Mouse (Mus musculus) olfactory bulb, adult 2 months (tissue): ENCODE results near the gene Lpin1. TPM values are rescaled to one million over a fixed set of nuclear protein-coding genes. Genes with fewer than 3 reads are reported as not detected.

Source experiments
- H3K27ac ChIP-seq: fragments of 200-500 bp; 2 replicates; pipeline ENCODE4 v1.5.1; 2012; ENCODE audit warnings: low read depth, low read length; ENCODE audit not compliant: insufficient read depth
- H3K4me1 ChIP-seq: fragments of 200-500 bp; 2 replicates; pipeline ENCODE4 v1.6.1; 2012; ENCODE audit warnings: low read length; ENCODE audit not compliant: control insufficient read depth, insufficient read depth
- H3K4me3 ChIP-seq: fragments of 200-500 bp; 2 replicates; pipeline ENCODE4 v1.5.1; 2012; ENCODE audit warnings: mild to moderate bottlenecking, low read depth, low read length, moderate library complexity; ENCODE audit not compliant: insufficient read depth
- CTCF ChIP-seq: fragments of 200-500 bp; IDR thresholded peaks from 2 replicates; pipeline ENCODE4 v1.5.1; 2012; ENCODE audit warnings: low read depth, mild to moderate bottlenecking, low read length, moderate library complexity; ENCODE audit not compliant: insufficient read depth
- POLR2A ChIP-seq: fragments of 200-500 bp; IDR thresholded peaks from 2 replicates; pipeline ENCODE4 v1.6.1; 2012; ENCODE audit warnings: mild to moderate bottlenecking, low read depth, low read length, moderate library complexity; ENCODE audit not compliant: insufficient read depth
- WGBS: fragments of 180-500 bp; shearing (Covaris S2); methylation state at CpG from one replicate; pipeline ENCODE4 v1.1.7; 2018; 5-methylcytosine and 5-hydroxymethylcytosine counted together
- polyA plus RNA-seq: library from polyadenylated mRNA; stranded (reverse); fragments of >200 nt; gene quantifications from 2 replicates; pipeline ENCODE4 v1.2.4, GENCODE M21; 2012; ENCODE audit warnings: low replicate concordance; ENCODE audit not compliant: missing spikeins, insufficient read depth, insufficient read length

The Lpin1 gene
- polyA plus RNA-seq, 1 experiment, result not detected

GRCm38 (mm10) chr12:16526862-16527261 is 83.9 kb downstream of the Lpin1 start:
- H3K27ac ChIP-seq, result no peak overlapping the region
- no peak for TF ChIP-seq CTCF
- no peak for TF ChIP-seq POLR2A
- H3K4me1 ChIP-seq, result no peaks in the 10 kb centered on the region
- H3K4me3 ChIP-seq, result no peak overlapping the region
- 95% methylated on average over 5 of the region's 5 CpGs for WGBS

DNA sequence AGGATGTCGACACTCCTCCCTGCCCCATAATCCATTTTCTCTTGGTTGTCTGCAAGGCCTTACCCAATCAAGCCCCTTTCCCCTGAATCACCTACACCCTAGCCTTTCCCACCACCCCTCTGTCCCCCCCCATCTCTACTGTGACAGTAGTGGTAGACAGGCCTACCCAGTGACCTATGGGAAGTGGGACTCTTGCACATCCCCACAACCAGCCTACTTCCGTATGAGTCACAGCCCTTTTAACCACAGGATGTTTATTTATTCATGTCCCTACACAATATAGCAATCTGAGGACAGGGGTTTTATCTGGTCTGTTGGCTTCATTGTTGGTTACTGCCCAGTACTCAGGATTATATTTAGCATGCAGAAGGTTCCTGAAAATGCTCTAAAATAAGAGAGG is 84.6 kb downstream of the Lpin1 start:
- H3K27ac ChIP-seq, result no peak overlapping the region
- WGBS, result 89% methylated on average over 2 of the region's 2 CpGs
- H3K4me1 ChIP-seq, result no peaks in the 10 kb centered on the region
- H3K4me3 ChIP-seq, result no peak overlapping the region
- TF ChIP-seq POLR2A (no peak), CTCF (no peak)

DNA sequence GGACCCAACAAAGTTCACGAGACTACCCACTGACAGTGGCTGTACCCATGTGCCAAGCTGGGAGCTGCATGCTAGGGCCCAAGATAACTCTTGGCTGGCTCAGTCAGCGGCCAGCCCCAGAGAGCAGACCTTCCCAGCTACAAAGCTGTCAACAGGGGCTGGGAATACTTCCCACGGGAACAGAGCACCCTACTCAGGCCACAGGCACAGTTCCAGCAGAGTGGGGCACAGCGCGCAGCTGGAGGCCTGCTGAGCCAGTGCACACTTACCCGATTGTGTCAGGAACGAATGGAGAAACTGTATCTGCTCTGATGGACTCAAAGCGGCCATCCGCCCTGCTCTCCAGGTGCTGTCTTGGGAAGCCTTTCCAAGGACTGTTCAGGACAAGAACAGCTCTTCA is 95.6 kb downstream of the Lpin1 start:
- H3K4me1 ChIP-seq, result no peaks in the 10 kb centered on the region
- 77% methylated on average over 9 of the region's 9 CpGs for WGBS
- no peak overlapping the region for H3K4me3 ChIP-seq
- TF ChIP-seq CTCF, result no peak
- TF ChIP-seq POLR2A, result no peak
- H3K27ac ChIP-seq, result no peak overlapping the region

DNA sequence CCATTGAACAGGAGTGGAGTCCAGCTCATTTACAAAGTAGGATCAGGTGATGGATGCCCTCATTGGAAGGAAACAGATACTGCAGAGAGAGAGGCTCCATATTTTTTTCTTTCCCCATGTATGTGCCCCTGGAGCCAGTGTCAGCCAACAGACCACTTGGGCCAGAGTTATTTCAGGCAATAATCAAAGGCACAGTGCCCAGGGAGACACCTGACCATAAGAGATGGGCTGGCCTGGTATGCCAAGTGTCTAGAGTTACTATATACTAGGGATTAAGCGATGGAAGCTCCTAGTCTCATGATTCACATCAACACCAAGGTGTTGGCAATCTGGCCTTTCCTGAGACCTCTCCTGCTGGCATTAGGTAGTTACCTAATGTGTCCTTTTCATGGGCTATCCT is 97.8 kb downstream of the Lpin1 start:
- H3K27ac ChIP-seq, result no peak overlapping the region
- H3K4me3 ChIP-seq, result no peak overlapping the region
- H3K4me1 ChIP-seq, result no peaks in the 10 kb centered on the region
- TF ChIP-seq CTCF (no peak), POLR2A (no peak)
- WGBS, result 97% methylated on average over 1 of the region's 1 CpGs

GRCm38 (mm10) chr12:16509122-16509752 is 101.5 kb downstream of the Lpin1 start:
- Histone ChIP-seq H3K27ac (no peak overlapping the region), H3K4me3 (no peak overlapping the region), H3K4me1 (no peaks in the 10 kb centered on the region)
- TF ChIP-seq POLR2A, result no peak
- peak; percentile 57; the same call in 1 of the 2 replicates for TF ChIP-seq CTCF
- WGBS, result 15% methylated on average over 13 of the region's 13 CpGs

- Histone ChIP-seq H3K4me3 (no peak overlapping the region), H3K27ac (no peak overlapping the region), H3K4me1 (no peaks in the 10 kb centered on the region)
- 80% methylated on average over 17 of the region's 17 CpGs for WGBS
- TF ChIP-seq CTCF (no peak), POLR2A (no peak)
Measured at GRCm38 (mm10) chr12:16506796-16507790, 103.7 kb downstream of the Lpin1 start.

DNA sequence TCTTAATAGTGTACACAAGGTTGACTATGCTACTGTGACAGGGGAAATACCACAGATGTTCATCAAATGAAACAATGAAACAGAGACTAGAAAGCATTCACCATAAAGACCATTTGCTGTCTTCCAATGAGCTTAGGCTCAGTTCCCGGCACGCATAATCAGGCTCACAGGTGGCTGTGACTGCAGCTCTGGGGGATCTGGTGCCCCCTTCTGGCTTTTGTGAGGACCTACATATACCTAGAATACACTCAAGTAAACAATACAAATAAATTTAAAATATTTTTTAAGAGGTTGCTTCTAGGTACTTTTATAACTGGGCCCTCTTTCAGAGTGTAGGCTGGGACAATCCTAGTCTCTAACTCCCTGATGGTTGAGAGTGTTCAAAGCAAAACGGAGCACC is 106.5 kb downstream of the Lpin1 start:
- no peak overlapping the region for H3K27ac ChIP-seq
- TF ChIP-seq CTCF, result no peak
- TF ChIP-seq POLR2A, result no peak

DNA sequence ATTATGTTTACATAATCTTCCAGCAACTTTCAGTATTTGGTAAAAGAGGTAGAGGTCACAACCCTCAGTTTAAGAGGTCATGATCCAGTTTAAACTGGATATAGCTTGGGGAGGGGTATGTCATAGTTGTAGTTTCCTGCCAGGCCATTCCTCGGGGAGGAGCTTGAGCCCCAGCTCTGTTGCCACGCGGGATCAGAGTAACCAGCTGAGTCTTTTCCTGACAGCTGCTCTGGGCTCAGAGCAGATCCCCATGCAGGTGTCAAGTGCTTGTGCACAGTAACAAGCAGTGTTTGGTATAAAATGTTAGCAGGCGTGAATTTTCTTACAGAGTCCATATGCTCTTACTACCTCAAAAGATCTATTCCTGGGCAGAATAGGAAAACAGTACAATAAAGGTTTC is 112.8 kb downstream of the Lpin1 start:
- 56% methylated on average over 4 of the region's 4 CpGs for WGBS

More for the DNA sequence above, 106.5 kb downstream of the Lpin1 start:
- no peaks in the 10 kb centered on the region for H3K4me1 ChIP-seq
- WGBS, result 94% methylated on average over 3 of the region's 3 CpGs
- no peak overlapping the region for H3K4me3 ChIP-seq

DNA sequence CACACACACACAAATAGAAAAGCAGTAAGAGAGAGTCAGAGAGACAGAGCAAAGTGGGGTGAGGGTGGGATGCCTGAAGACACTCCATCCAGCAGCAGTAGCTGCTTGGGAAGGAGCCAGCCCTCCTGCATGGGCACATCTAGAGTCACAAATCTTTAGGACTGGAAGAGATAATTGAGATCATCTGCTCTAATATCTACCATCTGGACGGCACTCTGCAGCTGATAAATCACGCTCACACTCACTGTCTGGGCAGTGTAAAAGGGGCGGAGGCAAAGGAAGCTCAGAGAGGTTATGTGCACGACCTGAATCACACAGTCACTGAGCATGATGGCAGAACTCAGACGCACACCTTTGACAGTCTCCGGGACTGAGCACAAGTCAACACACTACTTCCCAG is 118.1 kb downstream of the Lpin1 start:
- WGBS, result 83% methylated on average over 6 of the region's 6 CpGs

More for the DNA sequence above, 112.8 kb downstream of the Lpin1 start:
- no peak overlapping the region for H3K27ac ChIP-seq
- no peaks in the 10 kb centered on the region for H3K4me1 ChIP-seq
- no peak overlapping the region for H3K4me3 ChIP-seq
- TF ChIP-seq CTCF, result no peak
- no peak for TF ChIP-seq POLR2A

More for the DNA sequence above, 118.1 kb downstream of the Lpin1 start:
- TF ChIP-seq CTCF, result no peak
- TF ChIP-seq POLR2A, result no peak
- no peak overlapping the region for H3K27ac ChIP-seq
- H3K4me3 ChIP-seq, result no peak overlapping the region
- no peaks in the 10 kb centered on the region for H3K4me1 ChIP-seq
